Mouse (Mus musculus) heart, embryonic 16.5 days (tissue): ENCODE results near the gene Scnm1. TPM values are rescaled to one million over a fixed set of nuclear protein-coding genes. Genes with fewer than 3 reads are reported as not detected.
"Not testable (repeated sequence)": the region's sequence is repeated elsewhere in the genome, so short reads cannot be mapped to it uniquely, and the experiment has no call there.

ENCODE experiments used
- ATAC-seq: fragments of 200-750 bp; cut with Nextera tagmentation; replicated peaks from 2 replicates; pipeline ENCODE4 v1.8.0; 2017; ENCODE audit warnings: moderate number of reproducible peaks; ENCODE audit not compliant: insufficient read depth, low FRiP score; ENCODE audit errors: extremely low read depth
- H3K27ac ChIP-seq: fragments of 300-500 bp; sonication (generic); 2 replicates; pipeline ENCODE4 v1.5.1; 2014; ENCODE audit warnings: mild to moderate bottlenecking, low read length, control low read depth, moderate library complexity
- H3K27me3 ChIP-seq: fragments of 300-500 bp; sonication (generic); 2 replicates; pipeline ENCODE4 v1.6.1; 2014; ENCODE audit warnings: low read length, mixed read lengths; ENCODE audit not compliant: control insufficient read depth, insufficient read depth
- H3K36me3 ChIP-seq: fragments of 300-500 bp; sonication (generic); 2 replicates; pipeline ENCODE4 v1.6.1; 2014; ENCODE audit not compliant: control insufficient read depth, insufficient read depth
- H3K4me1 ChIP-seq: fragments of 300-500 bp; sonication (generic); 2 replicates; pipeline ENCODE4 v1.6.1; 2014; ENCODE audit warnings: low read length, mixed read lengths; ENCODE audit not compliant: control insufficient read depth, insufficient read depth
- H3K4me2 ChIP-seq: fragments of 300-500 bp; sonication (generic); 2 replicates; pipeline ENCODE4 v1.6.1; 2014; ENCODE audit warnings: low read depth, mild to moderate bottlenecking, control low read depth, low read length
- H3K4me3 ChIP-seq: fragments of 300-500 bp; sonication (generic); 2 replicates; pipeline ENCODE4 v1.5.1; 2014; ENCODE audit warnings: mild to moderate bottlenecking, control low read depth, low read length
- H3K9ac ChIP-seq: fragments of 300-500 bp; sonication (generic); 2 replicates; pipeline ENCODE4 v1.6.1; 2014; ENCODE audit warnings: low read length, control low read depth
- H3K9me3 ChIP-seq: fragments of 300-500 bp; sonication (generic); replicated peaks from 2 replicates; pipeline ENCODE4 v1.6.1; 2016; ENCODE audit warnings: low read length; ENCODE audit not compliant: control insufficient read depth
- WGBS: fragments of 180-500 bp; shearing (Covaris S2); extraction: QIAGEN DNeasy Blood & Tissue Kit; methylation state at CpG from one replicate; pipeline ENCODE4 v1.1.7; 2014; 5-methylcytosine and 5-hydroxymethylcytosine counted together
- polyA plus RNA-seq: library from polyadenylated mRNA; unstranded; fragments of >200 nt; fragmentation: Nextera tagmentation; extraction: Ambion mirVana; gene quantifications from 2 replicates; pipeline ENCODE4 v1.2.1, GENCODE M21; 2015

Scnm1 gene
- polyA plus RNA-seq, 1 experiment from 2014 or later, result 59.2 TPM

DNA sequence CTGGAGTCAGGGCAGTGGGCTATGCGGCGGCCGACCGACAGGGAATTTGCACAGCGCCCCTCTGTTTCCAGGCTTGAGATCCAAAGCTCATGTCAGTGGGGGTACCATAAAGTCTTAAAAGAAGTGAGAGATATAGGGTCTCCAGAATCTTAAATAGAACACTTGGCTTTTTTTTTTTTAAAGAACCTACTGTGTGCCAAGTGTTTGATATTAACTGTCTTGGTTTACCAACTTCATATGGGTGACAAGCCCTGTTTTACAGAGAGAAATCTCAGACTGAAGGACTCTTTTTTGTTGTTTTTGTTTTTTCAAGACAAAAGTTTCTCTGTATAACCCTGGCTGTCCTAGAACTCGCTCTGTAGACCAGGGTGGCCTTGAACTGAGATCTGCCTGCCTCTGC, 7.0 kb upstream of the Scnm1 start:
- no peak overlapping the region for H3K4me3 ChIP-seq
- no peak overlapping the region for H3K9ac ChIP-seq
- WGBS, result 88% methylated on average over 6 of the region's 6 CpGs
- no peak overlapping the region for H3K27ac ChIP-seq
- ATAC-seq, result no peak
- H3K4me2 ChIP-seq, result no peak overlapping the region
- no peaks in the 10 kb centered on the region for H3K27me3 ChIP-seq
- H3K9me3 ChIP-seq, result no peaks in the 10 kb centered on the region
- peaks cover 4% of the 10 kb centered on the region; the same call in 1 of the 2 replicates for H3K36me3 ChIP-seq
- no peaks in the 10 kb centered on the region for H3K4me1 ChIP-seq

DNA sequence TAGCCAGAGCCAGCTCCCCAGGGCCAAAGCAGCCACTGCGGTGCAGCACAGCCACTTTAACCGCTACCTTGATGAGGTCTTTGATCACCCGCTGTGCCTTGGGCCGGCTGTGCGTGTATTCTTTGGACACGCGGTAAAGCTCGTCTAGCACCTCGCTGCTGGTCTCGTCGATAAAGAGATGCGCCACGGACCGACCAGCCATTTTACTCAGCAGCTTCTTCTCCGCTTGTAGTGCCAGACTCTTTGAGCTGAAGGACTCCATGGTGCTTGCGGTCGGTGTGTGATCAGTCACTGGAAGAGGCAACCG, 6.4 kb upstream of the Scnm1 start:
- no peak for ATAC-seq
- H3K4me2 ChIP-seq, result peak overlapping the region; percentile 3

DNA sequence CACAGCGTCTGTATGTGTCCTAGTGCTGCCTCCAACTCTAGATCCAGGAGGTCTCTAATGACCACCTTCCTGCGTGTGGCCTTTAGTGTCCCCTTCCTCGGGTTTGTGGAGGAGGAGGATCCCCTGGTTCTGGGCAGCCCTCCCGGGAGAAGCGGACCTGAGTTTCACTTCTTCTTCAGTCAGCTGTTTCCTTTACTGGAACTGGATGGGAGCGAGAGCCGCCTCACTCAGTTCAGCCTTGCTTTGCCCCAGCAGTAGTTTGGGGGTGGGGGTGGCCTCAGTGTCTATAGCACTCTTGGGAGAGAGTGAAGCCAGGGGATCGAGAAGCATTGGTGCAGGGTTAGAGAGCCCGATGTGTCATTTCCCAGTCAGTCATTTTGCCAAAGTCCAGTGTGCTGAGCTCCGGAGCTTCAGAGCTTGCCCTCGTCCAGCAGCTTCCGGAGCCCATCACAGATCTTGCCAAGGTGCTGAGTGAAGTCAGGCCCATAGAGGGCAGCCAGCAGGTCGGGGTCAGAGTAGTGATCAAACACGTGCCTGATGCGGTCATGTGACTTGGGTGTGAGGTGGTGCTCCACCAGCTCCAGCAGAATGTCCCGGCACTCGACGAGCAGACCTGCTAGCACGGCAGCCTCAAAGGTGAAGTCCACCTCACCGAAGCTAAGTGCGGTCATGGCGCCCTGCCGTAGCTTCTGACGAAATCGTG, 5.9 kb upstream of the Scnm1 start:
- no peaks in the 10 kb centered on the region for H3K27me3 ChIP-seq
- H3K4me2 ChIP-seq, result peak overlapping the region; percentile 3
- no peak overlapping the region for H3K27ac ChIP-seq
- H3K4me3 ChIP-seq, result no peak overlapping the region
- no peak for ATAC-seq
- H3K4me1 ChIP-seq, result peaks cover 9% of the 10 kb centered on the region
- H3K9ac ChIP-seq, result no peak overlapping the region
- 59% methylated on average over 25 of the region's 25 CpGs for WGBS
- H3K36me3 ChIP-seq, result peaks cover 4% of the 10 kb centered on the region; the same call in 1 of the 2 replicates
- no peaks in the 10 kb centered on the region for H3K9me3 ChIP-seq

More for the DNA sequence above, 6.4 kb upstream of the Scnm1 start:
- H3K4me1 ChIP-seq, result peaks cover 5% of the 10 kb centered on the region
- no peak overlapping the region for H3K4me3 ChIP-seq
- 66% methylated on average over 18 of the region's 18 CpGs for whole genome bisulfite sequencing
- peaks cover 4% of the 10 kb centered on the region; the same call in 1 of the 2 replicates for H3K36me3 ChIP-seq
- no peaks in the 10 kb centered on the region for H3K27me3 ChIP-seq
- H3K27ac ChIP-seq, result no peak overlapping the region
- no peaks in the 10 kb centered on the region for H3K9me3 ChIP-seq
- H3K9ac ChIP-seq, result no peak overlapping the region

DNA sequence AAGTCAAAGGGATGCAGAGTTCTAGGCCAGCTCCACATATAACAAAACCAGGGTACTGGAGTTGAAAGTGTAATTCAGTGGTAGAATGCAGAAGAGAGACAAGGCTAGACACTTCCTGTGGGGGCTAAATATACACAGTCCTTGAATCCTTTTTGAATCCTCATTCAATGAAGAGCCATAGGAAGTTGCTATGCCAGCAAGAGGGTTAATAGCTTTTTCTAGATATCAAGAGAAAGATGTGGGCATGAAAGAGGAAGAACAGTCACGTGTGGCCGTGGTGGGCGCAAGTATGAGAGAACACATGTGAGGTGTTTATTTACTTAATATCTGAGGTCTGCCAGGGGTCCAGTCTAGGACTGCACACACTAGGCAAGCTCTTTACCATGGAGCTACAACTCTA, 2.5 kb upstream of the Scnm1 start:
- no peak for ATAC-seq
- Histone ChIP-seq H3K9me3 (no peaks in the 10 kb centered on the region), H3K27ac (no peak overlapping the region), H3K36me3 (peaks cover 4% of the 10 kb centered on the region; the same call in 1 of the 2 replicates), H3K9ac (no peak overlapping the region), H3K27me3 (no peaks in the 10 kb centered on the region), H3K4me1 (peaks cover 13% of the 10 kb centered on the region), H3K4me2 (no peak overlapping the region), H3K4me3 (no peak overlapping the region)
- 85% methylated on average over 3 of the region's 3 CpGs for WGBS

DNA sequence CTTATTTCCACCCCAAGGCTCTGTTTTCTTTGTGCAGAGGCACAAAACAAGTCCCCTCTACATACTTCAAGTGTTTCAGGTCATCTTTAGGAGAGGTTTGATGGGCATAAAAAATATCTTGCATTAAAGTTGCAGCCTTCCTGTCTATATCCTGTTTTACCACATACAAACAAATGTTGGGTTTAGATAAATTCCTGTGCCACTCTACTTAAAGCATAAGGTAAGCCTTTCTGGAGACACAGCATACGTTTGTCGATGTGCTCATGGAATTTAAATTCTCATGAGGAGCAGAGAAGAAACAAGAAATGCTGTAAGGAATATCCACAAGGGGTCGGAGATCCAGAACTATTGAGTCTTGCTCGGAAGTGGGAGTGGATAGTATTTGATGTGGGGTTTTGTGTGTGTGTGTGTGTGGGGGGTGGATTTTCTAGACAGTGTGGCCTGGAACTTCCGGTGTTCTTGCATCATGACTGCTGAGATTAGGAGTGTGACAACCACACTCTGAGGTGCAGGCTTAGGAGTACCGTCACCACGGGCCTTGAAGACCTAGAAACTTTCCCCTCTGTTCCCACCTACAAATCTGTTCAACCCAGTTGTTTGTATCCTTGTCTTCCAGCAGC, 1.7 kb upstream of the Scnm1 start:
- Histone ChIP-seq H3K27me3 (no peaks in the 10 kb centered on the region), H3K36me3 (peaks cover 4% of the 10 kb centered on the region; the same call in 1 of the 2 replicates), H3K4me3 (peak overlapping the region; percentile 49), H3K27ac (no peak overlapping the region), H3K9ac (no peak overlapping the region), H3K4me1 (peaks cover 13% of the 10 kb centered on the region), H3K9me3 (no peaks in the 10 kb centered on the region), H3K4me2 (peak overlapping the region; percentile 69)
- WGBS, result 72% methylated on average over 7 of the region's 7 CpGs
- ATAC-seq, result no peak

DNA sequence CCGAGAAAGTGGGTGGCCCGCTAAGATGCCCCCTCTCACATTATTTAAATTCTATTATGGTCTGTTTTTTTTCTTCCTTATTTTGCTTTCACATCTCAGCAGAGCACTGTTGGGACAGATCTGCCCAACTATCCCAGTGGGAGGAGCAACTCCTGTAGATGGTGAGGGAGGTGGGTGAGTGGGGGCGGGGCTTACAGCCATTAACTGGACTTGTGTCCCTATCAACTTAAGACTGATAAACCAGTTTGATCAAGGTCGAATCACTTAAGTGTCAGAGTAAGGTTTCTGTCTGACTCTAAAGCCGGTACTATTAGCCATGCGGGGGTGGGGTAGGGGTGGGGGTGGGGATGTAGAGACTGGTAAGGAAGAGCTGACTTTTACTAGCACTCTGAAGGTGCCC, 1.2 kb upstream of the Scnm1 start:
- peak overlapping the region; percentile 69 for H3K4me2 ChIP-seq
- peak overlapping the region; percentile 49 for H3K4me3 ChIP-seq
- no peak overlapping the region for H3K27ac ChIP-seq
- no peaks in the 10 kb centered on the region for H3K27me3 ChIP-seq
- ATAC-seq, result no peak
- peaks cover 3% of the 10 kb centered on the region; the same call in 1 of the 2 replicates for H3K36me3 ChIP-seq
- WGBS, result 12% methylated on average over 6 of the region's 6 CpGs
- peak overlapping the region; percentile 59 for H3K9ac ChIP-seq
- no peaks in the 10 kb centered on the region for H3K9me3 ChIP-seq
- H3K4me1 ChIP-seq, result peaks cover 13% of the 10 kb centered on the region

DNA sequence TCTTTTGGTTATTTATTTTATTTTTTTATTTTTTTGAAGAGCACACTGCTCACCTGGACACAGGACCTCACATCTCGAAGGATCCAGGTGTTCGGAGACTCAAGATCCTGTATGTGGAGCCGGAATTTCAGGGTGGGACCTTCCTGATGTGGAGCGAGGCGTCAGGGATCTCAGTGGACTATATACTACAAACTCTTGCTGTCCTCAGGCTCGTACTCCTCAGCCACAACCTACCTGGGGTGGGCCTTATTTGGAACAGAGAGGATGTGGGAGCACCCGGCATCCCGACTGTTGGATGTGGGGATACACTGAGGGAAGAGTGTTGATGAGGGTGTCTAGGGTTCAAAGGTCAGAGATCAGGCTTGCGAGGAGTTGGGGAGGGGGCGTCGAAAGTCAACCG, 322 bp upstream of the Scnm1 start:
- peak; percentile 23 for ATAC-seq
- H3K27me3 ChIP-seq, H3K9ac ChIP-seq, H3K9me3 ChIP-seq, H3K27ac ChIP-seq, H3K4me2 ChIP-seq, H3K36me3 ChIP-seq: not testable (repeated sequence)
- WGBS, result no CpG with 5 or more reads among the region's 12 CpGs
- Histone ChIP-seq H3K4me1 (peaks cover 15% of the 10 kb centered on the region), H3K4me3 (peak overlapping the region; percentile 89; the same call in 1 of the 2 replicates)

DNA sequence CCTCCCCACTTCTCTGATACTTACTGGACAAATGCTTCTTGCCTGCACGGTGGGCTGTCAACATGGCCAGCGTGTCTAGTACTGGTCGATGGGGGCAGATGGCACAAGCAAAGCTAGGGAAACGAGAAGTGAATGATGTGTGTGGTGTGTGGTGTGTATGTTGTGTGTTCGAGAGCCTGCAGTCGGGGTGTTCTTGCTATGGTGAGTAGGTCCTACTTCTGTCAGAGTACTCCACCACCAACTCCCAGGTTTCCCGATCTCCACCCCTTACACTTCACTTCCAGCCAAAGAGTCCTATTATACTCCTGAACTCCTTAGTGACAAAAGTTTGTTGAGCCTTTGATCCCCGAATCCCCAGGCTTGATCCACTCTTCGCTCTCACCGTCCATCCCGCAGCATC, 635 bp downstream of the Scnm1 start:
- H3K4me3 ChIP-seq, result peak overlapping the region; percentile 89
- no peaks in the 10 kb centered on the region for H3K9me3 ChIP-seq
- peaks cover 17% of the 10 kb centered on the region for H3K4me1 ChIP-seq
- H3K36me3 ChIP-seq, result peaks cover 8% of the 10 kb centered on the region
- ATAC-seq, result no peak
- 48% methylated on average over 11 of the region's 11 CpGs for WGBS
- H3K27ac ChIP-seq, result peak overlapping the region; percentile 84; the same call in 1 of the 2 replicates
- H3K9ac ChIP-seq, result peak overlapping the region; percentile 81
- H3K4me2 ChIP-seq, result peak overlapping the region; percentile 90
- no peaks in the 10 kb centered on the region for H3K27me3 ChIP-seq

DNA sequence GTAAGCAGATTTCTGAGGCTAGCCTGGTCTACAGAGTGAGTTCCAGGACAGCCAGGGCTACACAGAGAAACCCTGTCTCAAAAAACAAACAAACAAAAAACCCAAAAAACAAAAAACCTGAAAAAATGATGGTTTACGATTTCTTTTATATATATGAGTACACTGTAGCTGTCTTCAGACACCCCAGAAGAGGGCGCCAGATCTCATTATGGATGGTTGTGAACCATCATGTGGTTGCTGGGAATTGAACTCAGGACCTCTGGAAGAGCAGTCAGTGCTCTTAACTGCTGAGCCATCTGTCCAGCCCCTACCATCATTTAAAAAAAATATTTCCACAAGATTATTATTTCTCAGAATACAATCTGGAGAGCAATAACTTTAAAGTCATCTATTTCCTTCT, 1.4 kb downstream of the Scnm1 start:
- WGBS, result 93% methylated on average over 2 of the region's 2 CpGs
- H3K36me3 ChIP-seq, H3K9ac ChIP-seq, H3K4me2 ChIP-seq, H3K9me3 ChIP-seq, H3K4me3 ChIP-seq, H3K27ac ChIP-seq, ATAC-seq, H3K27me3 ChIP-seq: not testable (repeated sequence)
- peaks cover 17% of the 10 kb centered on the region for H3K4me1 ChIP-seq
